Mouse (Mus musculus): ENCODE measurements around the gene Olfr671.
"Not testable (repeated sequence)": the region's sequence is repeated elsewhere in the genome, so short reads cannot be mapped to it uniquely, and the experiment has no call there.

Gene Olfr671

DNA sequence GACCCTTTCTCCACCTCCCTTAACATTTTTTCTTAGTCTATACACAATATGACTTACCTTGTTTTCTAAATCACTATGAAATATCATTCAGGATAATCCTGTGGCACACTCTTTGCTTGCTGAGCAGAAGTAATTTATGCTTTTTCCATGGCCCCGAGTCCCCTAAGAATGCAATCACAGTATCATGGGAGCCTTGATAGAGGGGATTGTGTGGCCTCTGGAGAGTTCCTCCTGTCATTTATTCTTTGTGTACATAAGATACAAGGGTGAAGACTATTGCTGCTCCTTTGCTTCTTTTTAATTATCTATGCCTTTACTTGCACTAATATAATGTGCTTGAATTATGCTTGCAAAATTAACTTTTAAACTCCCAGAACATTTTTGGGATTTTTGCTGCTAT, at the start of gene Olfr671:
Olfr671 (minus strand) TSS at position 101 of the 400 bp plus-strand sequence.
- DNase-seq = no peak

DNA sequence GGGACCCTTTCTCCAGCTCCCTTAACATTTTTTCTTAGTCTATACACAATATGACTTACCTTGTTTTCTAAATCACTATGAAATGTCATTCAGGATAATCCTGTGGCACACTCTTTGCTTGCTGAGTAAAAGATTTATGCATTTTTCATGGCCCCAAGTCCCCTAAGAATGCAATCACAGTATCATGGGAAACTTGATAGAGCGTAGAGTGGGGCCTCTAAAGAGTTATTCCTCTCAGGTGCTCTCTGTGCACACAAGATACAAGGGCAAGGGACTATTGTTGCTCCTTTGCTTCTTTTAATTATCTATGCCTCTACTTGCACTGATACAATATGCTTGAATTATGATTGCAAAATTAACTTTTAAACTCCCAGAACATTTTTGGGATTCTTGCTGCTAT, 49.4 kb upstream of the Olfr671 start, which contains the start of gene Olfr675:
Olfr675 (minus strand) TSS at position 101 of the 400 bp plus-strand sequence.
- DNase-seq = no peak

DNA sequence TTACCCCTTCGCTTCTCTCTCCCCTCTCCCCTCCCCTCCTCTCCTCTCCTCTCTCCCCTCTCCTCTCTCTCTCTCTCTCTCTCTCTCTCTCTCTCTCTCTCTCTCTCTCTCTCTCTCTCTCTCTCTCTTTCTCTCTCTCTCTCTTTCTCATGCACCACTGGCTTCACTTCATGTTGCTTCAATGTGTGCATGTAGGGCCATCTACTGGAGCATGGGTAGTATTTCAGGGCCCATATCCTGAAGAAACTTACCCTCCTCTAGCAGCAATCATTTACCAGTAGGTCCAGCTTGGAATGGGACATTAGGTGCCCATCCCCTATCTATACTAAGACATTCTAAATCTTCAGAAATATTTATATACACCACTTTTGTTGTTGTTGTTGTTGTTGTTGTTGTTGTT, 43.6 kb upstream of the Olfr671 start:
- DNase-seq = no peak

DNA sequence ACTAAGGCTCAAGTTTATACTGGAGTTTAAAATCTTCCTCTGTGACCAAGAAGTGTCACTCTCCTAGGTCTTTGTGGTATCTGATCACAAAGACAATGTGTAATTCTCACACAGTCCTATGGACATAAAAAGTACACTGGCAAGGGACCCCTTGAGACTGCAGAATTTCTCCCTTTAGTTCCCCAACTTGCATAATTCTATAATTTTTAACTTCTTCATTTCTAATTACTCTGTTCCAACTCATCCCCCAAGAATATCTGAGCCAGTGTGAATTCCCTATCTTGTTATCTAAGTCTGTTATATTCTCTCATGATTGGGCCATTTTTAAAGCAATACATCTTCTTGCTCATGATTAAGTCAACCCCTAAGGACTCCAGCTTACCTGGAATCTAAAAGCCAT, 23.0 kb upstream of the Olfr671 start, which contains the start of gene Olfr672:
Olfr672 (minus strand) TSS at position 101 of the 400 bp plus-strand sequence.
- DNase-seq = no peak

DNA sequence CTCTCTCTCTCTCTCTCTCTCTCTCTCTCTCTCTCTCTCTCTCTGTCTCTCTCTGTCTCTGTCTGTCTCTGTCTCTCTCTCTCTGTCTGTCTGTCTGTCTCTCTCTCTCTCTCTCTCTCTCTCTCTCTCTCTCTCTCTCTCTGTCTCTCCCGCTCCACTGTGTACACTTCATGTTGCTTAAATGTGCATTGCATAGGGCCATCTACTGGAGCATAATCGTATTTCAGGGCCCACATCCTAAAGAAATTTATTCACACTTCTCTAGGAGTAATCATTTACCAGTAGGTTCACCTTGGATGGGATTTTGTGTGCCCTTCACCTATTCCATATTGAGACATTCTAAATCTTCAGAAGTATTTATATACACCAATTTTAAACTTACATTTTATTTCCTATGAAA, 6.4 kb downstream of the Olfr671 start:
- not testable (repeated sequence) for DNase-seq

DNA sequence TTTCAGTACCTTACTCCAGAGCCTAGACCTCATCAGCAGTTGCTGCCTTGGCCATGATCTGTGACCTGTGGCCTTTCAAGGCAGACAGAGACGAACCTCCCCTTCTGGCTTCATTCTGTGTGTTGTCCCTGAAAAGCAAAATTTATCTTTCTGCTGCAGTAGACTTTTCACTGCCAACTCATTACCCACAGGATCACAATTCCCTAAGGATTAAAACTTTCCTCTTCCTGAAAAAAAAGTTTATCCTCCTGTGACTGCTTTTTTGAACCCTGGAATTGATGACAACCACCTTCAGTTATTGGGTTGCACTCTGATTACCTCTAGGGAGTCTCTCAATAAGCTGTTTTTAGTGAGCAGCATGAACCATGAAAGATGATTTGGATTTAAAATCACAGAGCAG, 16.4 kb downstream of the Olfr671 start, which contains the start of gene Olfr670:
Olfr670 (minus strand) TSS at position 101 of the 400 bp plus-strand sequence.
- no peak for DNase-seq

DNA sequence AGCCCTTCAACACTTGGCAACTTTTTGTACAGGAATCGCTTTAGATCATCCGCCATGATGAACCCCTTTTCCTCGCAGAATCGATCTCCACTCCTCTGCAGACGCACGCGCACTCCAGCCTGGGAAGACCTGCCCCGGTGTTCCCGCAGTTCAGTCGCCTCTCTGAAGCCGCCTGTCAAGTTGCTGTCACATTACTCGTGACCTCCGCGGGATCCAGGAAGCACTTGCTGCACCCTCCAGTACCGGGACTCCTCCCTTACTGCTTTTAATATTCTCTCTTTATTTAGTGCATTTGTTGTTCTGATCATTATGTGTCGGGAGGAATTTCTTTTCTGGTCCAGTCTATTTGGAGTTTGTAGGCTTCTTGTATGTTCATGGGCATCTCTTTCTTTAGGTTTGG, 28.7 kb downstream of the Olfr671 start:
- DNase-seq = not testable (repeated sequence)

DNA sequence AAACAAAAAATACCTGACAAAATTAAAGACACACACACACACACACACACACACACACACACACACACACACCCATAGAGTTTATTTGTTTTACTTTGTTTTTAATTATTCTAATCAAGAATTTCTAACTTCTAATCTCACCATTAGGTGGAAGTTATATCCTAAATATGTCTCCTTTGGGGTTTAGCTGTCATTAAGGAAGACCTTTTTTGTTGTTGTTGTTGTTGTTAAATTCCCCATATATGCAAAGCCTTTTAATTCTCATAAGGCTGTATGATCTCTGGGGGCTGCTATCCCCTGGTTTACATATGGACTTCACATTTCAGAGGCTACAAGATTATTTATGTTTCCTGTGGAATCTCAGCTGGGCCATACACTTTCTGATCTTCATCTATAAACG, 45.0 kb downstream of the Olfr671 start, which contains the start of gene Olfr669:
Olfr669 (plus strand) TSS at position 301 of the 400 bp plus-strand sequence.
- DNase-seq = no peak

DNA sequence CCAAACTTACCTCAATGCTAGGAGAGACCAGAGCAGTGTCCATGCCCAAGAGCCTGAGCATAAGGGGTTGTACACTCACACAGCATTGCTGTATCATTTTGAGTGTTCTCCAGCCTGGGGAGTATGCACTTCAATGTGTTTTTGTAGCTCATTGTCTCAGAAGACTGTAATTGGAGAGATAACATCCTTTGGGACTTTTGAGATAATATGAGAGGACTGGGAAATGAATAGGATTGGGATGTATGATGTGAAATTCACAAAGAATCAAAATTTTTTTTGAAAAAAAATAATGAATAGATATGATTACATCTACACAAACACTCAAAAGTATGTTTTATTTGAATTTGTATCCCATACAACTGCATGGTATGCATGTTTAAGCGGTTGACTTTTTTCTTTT, 51.0 kb downstream of the Olfr671 start, which contains the start of gene Olfr668:
Olfr668 (minus strand) TSS at position 101 of the 400 bp plus-strand sequence.
- no peak for DNase-seq
